Mouse (Mus musculus) cortical plate, adult 2 months (tissue): ENCODE results near the gene Ms4a6b.

Experiments
- CTCF ChIP-seq: fragments of 200-500 bp; IDR thresholded peaks from 2 replicates; pipeline ENCODE4 v1.5.1; 2011; ENCODE audit warnings: mild to moderate bottlenecking, control low read depth, low read length; ENCODE audit not compliant: insufficient read depth; ENCODE audit errors: extremely low read depth
- POLR2A ChIP-seq: fragments of 200-500 bp; IDR thresholded peaks from 2 replicates; pipeline ENCODE4 v1.6.1; 2011; ENCODE audit warnings: mild to moderate bottlenecking, low read length, control low read depth; ENCODE audit not compliant: insufficient read depth; ENCODE audit errors: extremely low read depth

DNA sequence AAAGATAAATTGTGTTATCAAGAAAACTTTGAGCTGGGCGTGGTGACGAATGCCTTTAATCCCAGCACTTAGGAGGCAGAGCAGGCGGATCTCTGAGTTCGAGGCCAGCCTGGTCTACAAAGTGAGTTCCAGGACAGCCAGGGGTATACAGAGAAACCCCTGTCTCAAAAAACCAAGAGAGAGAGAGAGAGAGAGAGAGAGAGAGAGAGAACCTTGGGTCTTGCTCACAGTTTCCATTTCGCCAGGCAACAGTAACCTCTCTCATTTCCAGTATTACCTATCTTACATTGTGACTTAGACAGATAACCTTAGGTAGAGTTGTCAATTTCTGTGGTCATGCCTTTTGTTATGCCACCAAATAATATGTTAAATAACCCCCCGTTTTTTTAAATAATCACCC lies 20.0 kb upstream of the Ms4a6b start:
- TF ChIP-seq POLR2A = no peak
- no peak for TF ChIP-seq CTCF
